Mouse (Mus musculus) hindbrain, embryonic 13.5 days (tissue): ENCODE data around the gene Parp9. TPM values are rescaled to one million over a fixed set of nuclear protein-coding genes. Genes with fewer than 3 reads are reported as not detected.
A peak's percentile ranks its signal among the peaks of the same experiment; 100 is the strongest.
"Not testable (repeated sequence)": the region's sequence is repeated elsewhere in the genome, so short reads cannot be mapped to it uniquely, and the experiment has no call there.

Source experiments
- ATAC-seq: fragments of 200-750 bp; cut with Nextera tagmentation; 2 replicates; pipeline ENCODE4 v1.8.0; 2017; ENCODE audit warnings: moderate TSS enrichment; ENCODE audit not compliant: low FRiP score
- H3K27ac ChIP-seq: fragments of 300-500 bp; sonication (generic); 2 replicates; pipeline ENCODE4 v1.5.1; 2015; ENCODE audit warnings: inconsistent platforms, mild to moderate bottlenecking, moderate library complexity
- H3K27me3 ChIP-seq: fragments of 300-500 bp; sonication (generic); 2 replicates; pipeline ENCODE4 v1.6.1; 2015; ENCODE audit warnings: mild to moderate bottlenecking, inconsistent platforms
- H3K36me3 ChIP-seq: fragments of 300-500 bp; sonication (generic); 2 replicates; pipeline ENCODE4 v1.6.1; 2015; ENCODE audit warnings: mild to moderate bottlenecking, inconsistent platforms
- H3K4me1 ChIP-seq: fragments of 300-500 bp; sonication (generic); replicated peaks from 2 replicates; pipeline ENCODE4 v1.6.1; 2015; ENCODE audit warnings: inconsistent platforms
- H3K4me2 ChIP-seq: fragments of 300-500 bp; sonication (generic); 2 replicates; pipeline ENCODE4 v1.6.1; 2015; ENCODE audit warnings: inconsistent platforms, mild to moderate bottlenecking, moderate library complexity
- H3K4me3 ChIP-seq: fragments of 300-500 bp; sonication (generic); 2 replicates; pipeline ENCODE4 v1.5.1; 2015; ENCODE audit warnings: mild to moderate bottlenecking, inconsistent platforms
- H3K9ac ChIP-seq: fragments of 300-500 bp; sonication (generic); 2 replicates; pipeline ENCODE4 v1.6.1; 2015; ENCODE audit warnings: mild to moderate bottlenecking, inconsistent platforms
- H3K9me3 ChIP-seq: fragments of 300-500 bp; sonication (generic); 2 replicates; pipeline ENCODE4 v1.6.1; 2016; ENCODE audit warnings: inconsistent platforms
- WGBS: fragments of 180-500 bp; shearing (Covaris S2); methylation state at CpG from one replicate; pipeline ENCODE4 v1.1.7; 2015; 5-methylcytosine and 5-hydroxymethylcytosine counted together
- polyA plus RNA-seq: library from polyadenylated mRNA; unstranded; fragments of >200 nt; fragmentation: Nextera tagmentation; extraction: Ambion mirVana; gene quantifications from 2 replicates; pipeline ENCODE4 v1.2.1, GENCODE M21; 2015

Parp9 gene
- polyA plus RNA-seq: 1.8 and 1.9 TPM in 2 replicates

DNA sequence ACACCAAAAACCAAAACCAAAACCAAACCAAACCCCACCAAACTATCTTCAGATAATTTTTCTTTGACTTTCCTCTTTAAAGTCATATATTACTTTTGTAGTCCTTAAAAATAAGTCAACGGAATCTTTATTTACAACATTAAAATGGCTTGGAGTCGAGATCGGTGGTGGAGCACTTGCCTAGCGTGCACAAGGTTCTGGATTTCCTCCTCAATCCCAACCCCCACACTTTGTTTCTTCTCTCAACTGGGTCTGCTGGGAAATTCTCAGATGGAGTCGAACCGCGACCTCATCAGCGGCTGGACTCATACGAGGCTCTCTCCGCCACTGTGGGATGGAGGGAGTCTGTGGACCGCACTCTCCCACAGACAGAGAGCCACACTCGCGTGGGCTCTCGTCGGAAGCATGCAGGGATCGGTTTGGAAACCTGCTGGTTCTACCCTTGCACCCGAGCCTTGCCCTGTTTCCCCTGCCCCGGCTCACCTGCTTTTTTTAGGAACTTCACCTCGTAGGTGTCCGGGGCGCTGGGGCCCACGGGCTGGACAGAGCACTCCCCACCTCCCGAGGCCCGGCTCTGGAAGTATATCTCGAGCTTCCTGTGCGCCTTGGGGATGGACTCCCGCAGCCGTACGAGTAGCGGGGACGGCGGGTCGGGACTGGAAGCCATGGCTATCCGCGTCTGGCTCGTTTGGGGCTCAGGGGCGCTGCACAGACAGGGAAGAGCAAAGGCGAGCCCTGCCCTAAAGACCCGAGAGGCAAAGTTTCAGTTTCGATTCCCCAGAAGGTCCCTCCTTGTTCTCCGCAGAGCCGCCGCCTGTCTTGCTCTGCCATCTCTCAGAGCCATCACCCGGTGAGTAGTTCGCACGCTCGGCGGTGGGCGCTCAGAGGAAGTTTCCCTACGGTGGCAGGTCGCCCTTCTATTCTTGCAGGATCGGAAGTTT, at the start of gene Parp9, which contains the start of gene Dtx3l:
Gene Parp9 (plus strand): TSS at position 260 of the 941 bp plus-strand sequence.
Gene Dtx3l (minus strand): TSS at position 941 of the 941 bp plus-strand sequence.
- Histone ChIP-seq H3K9me3 (no peaks in the 10 kb centered on the region), H3K9ac (peak within 1 kb of the TSS; percentile 73), H3K36me3 (no peaks in the 10 kb centered on the region), H3K27ac (no peak within 1 kb of the TSS), H3K27me3 (peaks cover 31% of the 10 kb centered on the region), H3K4me3 (peak within 1 kb of the TSS; percentile 52), H3K4me2 (peak within 1 kb of the TSS; percentile 87), H3K4me1 (peaks cover 14% of the 10 kb centered on the region)
- ATAC-seq: peak; percentile 65
- WGBS: 2% methylated on average over 52 of the region's 52 CpGs

DNA sequence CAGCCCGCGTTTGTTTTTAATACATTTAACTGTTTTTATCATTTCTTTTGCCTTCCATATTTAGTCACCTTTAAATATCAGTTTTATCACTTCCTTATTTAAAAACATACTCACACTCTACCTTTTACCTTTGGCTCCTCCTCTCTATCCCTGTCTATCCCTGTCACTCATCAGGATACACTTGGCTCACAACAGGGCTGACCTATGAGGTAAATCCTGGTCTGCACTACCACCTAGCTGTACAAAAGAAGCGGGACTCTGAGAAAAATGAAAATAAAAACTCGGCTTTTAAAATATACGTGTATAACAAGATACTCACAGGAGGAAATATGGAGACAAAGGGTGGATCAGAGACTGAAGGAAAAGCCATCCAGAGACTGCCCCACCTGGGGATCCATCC, 49.4 kb upstream of the Parp9 start:
- H3K4me2 ChIP-seq: no peak overlapping the region
- 91% methylated on average over 5 of the region's 5 CpGs for WGBS
- no peaks in the 10 kb centered on the region for H3K9me3 ChIP-seq
- no peak overlapping the region for H3K27ac ChIP-seq
- no peaks in the 10 kb centered on the region for H3K36me3 ChIP-seq
- no peaks in the 10 kb centered on the region for H3K4me1 ChIP-seq
- ATAC-seq: no peak
- H3K4me3 ChIP-seq: no peak overlapping the region
- H3K27me3 ChIP-seq: no peaks in the 10 kb centered on the region
- H3K9ac ChIP-seq: no peak overlapping the region

DNA sequence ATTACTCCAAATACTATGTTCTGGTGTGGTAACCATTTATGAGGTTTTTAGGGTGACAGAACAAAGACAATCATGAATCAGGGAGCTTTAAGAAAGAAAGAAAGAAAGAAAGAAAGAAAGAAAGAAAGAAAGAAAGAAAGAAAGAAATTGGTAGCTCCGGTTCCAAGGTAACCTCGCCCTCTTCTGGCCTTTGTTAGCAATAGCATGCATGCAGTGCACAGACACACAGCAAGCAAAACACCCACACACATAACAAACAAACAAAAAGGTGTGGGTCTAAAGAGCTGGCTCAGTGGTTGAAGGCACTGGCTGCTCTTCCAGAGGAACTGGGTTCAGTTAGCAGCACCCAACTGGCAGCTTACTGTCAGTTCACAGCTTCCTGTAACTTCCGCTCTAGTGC, 47.6 kb upstream of the Parp9 start:
- 74% methylated on average over 3 of the region's 3 CpGs for WGBS
- Histone ChIP-seq H3K36me3 (no peaks in the 10 kb centered on the region), H3K4me2 (no peak overlapping the region), H3K4me3 (no peak overlapping the region), H3K27me3 (no peaks in the 10 kb centered on the region), H3K27ac (no peak overlapping the region), H3K4me1 (no peaks in the 10 kb centered on the region), H3K9me3 (no peaks in the 10 kb centered on the region), H3K9ac (no peak overlapping the region)
- no peak for ATAC-seq

DNA sequence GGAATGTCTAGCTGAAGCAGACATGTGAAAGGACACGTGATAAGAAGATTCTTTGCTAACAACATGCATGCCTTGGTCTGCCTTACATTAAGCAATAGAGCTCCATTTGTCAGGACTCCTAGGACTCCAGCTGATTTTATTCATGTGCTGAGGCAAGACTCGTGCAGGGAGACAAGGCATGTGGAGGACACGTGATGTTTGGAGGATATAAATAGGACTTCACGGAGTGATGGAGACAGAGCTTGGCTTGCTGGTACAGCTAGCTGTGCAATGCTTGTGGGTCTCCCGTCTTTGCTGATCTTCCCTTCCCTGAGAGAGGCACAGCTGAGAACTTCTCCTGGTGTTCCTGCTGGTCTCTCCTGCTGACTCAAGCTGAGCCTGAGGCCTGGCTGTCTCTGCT, 46.7 kb upstream of the Parp9 start:
- H3K36me3 ChIP-seq, H3K9ac ChIP-seq, H3K4me1 ChIP-seq, H3K27me3 ChIP-seq, H3K9me3 ChIP-seq, H3K27ac ChIP-seq, H3K4me3 ChIP-seq, ATAC-seq, H3K4me2 ChIP-seq: not testable (repeated sequence)
- 81% methylated on average over 5 of the region's 5 CpGs for WGBS

DNA sequence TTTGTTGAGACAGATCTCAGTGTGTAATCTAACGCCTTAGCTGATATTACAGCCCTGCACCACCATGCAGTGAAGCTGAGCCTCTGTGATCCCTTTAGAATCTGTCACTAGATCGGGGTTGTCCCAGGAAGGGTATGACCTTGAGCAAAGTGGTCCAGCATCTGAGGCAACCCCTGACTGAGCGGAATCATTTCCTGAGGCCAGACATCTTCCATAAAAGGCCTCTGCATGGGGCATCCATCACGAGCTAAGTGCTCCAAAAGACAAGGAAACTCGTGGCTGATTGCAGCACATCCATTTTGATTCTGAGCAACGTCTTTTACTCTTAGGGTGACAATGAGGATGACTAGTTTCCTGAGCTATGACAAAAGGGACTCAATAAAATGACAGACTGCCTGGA, 43.3 kb upstream of the Parp9 start:
- ATAC-seq: no peak

DNA sequence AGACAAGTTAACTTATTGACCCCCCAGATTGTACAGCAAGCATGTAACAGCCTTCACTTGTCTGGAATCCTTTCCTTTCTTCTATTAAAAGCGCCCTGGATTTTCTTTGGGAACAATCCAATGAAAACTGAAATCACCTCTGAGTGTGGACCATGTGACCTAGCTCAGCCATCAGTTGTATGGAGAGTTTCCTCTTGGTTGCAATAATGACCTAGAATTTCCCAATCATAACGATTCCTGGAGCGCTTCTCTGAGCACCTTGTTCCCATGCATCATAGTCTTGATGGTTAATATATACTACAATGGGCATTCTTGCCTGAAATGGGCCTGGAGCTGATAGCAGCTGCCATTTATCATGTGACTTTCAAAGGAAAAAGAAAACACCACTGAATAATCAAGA, 37.7 kb upstream of the Parp9 start:
- 93% methylated on average over 3 of the region's 3 CpGs for WGBS
- H3K4me3 ChIP-seq: no peak overlapping the region
- H3K27ac ChIP-seq: no peak overlapping the region
- H3K4me2 ChIP-seq: no peak overlapping the region
- H3K36me3 ChIP-seq: no peaks in the 10 kb centered on the region
- H3K9me3 ChIP-seq: peaks cover 3% of the 10 kb centered on the region; the same call in 1 of the 2 replicates
- H3K9ac ChIP-seq: no peak overlapping the region
- H3K4me1 ChIP-seq: no peaks in the 10 kb centered on the region
- no peak for ATAC-seq
- H3K27me3 ChIP-seq: no peaks in the 10 kb centered on the region

More for the DNA sequence above, 43.3 kb upstream of the Parp9 start:
- Histone ChIP-seq H3K27me3 (no peaks in the 10 kb centered on the region), H3K4me2 (no peak overlapping the region), H3K9ac (no peak overlapping the region), H3K27ac (no peak overlapping the region), H3K4me3 (no peak overlapping the region), H3K4me1 (no peaks in the 10 kb centered on the region), H3K36me3 (no peaks in the 10 kb centered on the region), H3K9me3 (peaks cover 3% of the 10 kb centered on the region; the same call in 1 of the 2 replicates)
- 56% methylated on average over 6 of the region's 6 CpGs for WGBS

DNA sequence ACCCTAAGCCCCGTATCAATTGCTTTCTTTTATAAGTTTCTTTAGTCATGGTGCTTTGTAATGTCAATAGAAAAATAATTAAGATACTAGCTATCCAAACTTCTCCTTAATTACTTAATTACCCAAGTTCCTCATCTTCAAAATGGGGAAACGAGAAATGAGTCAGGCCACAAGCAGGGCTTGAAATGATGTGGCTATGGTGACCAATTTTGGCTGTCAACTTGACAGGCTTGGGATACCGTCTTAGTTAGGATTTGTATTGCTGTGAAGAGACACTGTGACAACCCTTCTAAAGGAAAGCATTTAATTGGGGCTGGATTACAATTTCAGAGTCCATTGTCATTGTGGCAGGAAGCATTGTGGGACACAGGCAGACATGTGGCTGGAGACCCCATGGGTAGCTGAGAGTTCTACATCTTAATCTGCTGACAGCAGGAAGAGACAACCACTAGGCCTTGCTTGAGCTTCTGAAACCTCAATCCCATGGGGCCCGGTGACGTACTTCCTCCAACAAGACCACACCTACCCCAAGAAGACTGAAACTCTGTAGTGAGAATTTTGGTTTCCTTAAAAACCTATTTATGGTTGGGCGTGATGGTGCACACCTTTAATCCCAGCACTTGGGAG, 35.1 kb upstream of the Parp9 start:
- Histone ChIP-seq H3K27me3 (no peaks in the 10 kb centered on the region), H3K9ac (no peak overlapping the region), H3K4me3 (no peak overlapping the region), H3K36me3 (no peaks in the 10 kb centered on the region), H3K9me3 (no peaks in the 10 kb centered on the region), H3K4me1 (no peaks in the 10 kb centered on the region), H3K4me2 (no peak overlapping the region), H3K27ac (no peak overlapping the region)
- no peak for ATAC-seq
- WGBS: 89% methylated on average over 6 of the region's 6 CpGs

DNA sequence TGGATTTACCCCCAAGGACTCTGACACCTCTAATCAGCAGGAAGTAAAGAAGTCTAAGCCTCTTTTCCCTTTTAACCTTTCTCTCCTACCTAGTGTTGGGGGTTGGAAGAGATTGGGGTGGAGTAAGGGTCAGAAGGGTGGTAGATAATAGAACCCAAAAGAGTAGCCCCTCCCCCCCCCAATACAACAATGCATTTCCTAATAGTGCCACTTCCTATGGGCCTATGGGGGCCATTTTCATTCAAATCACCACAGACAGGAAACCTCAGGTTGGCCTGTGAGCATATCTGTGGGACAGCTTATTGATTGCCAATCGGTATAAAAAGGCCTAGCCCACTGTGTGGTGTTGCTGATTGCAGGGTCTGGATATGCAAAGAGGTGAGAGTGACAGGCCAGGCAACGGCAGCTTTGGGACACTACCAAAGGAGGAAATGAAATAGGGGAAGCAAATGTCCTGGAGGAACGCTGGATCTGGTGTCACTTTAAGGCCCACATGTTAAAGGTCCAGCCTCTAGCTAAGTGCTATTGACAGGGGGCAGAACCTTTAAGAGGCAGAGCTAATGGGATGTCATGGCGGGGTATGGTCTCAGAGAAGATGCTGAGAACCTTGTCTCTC, 34.0 kb upstream of the Parp9 start:
- Histone ChIP-seq H3K4me2 (no peak overlapping the region), H3K9me3 (peaks cover 4% of the 10 kb centered on the region; the same call in 1 of the 2 replicates), H3K36me3 (no peaks in the 10 kb centered on the region), H3K27ac (no peak overlapping the region), H3K27me3 (no peaks in the 10 kb centered on the region), H3K4me1 (no peaks in the 10 kb centered on the region), H3K9ac (no peak overlapping the region), H3K4me3 (no peak overlapping the region)
- no peak for ATAC-seq
- 80% methylated on average over 4 of the region's 4 CpGs for WGBS

DNA sequence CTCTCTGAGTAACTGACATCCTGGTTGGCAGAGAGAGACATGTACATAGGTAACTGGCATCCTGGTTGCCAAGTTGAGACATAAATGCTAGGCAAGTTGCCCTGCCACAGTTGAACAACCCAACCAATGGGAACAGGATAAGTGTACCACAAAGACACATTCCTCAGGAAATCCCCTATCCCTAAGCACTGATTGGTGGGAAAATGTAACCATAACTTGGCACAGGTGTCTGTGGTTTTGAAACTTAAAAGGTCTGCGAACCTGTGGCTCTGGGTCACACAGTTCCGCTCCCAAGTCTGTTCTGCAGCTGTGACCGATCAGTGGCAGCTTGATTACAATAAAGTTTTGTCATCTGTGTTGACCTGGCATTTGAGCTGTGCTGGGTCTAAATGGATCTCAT, 32.9 kb upstream of the Parp9 start:
- Histone ChIP-seq H3K9me3 (peaks cover 4% of the 10 kb centered on the region; the same call in 1 of the 2 replicates), H3K27ac (no peak overlapping the region), H3K27me3 (no peaks in the 10 kb centered on the region), H3K4me1 (no peaks in the 10 kb centered on the region), H3K36me3 (no peaks in the 10 kb centered on the region), H3K4me3 (no peak overlapping the region), H3K9ac (no peak overlapping the region), H3K4me2 (no peak overlapping the region)
- 92% methylated on average over 3 of the region's 3 CpGs for WGBS
- no peak for ATAC-seq

DNA sequence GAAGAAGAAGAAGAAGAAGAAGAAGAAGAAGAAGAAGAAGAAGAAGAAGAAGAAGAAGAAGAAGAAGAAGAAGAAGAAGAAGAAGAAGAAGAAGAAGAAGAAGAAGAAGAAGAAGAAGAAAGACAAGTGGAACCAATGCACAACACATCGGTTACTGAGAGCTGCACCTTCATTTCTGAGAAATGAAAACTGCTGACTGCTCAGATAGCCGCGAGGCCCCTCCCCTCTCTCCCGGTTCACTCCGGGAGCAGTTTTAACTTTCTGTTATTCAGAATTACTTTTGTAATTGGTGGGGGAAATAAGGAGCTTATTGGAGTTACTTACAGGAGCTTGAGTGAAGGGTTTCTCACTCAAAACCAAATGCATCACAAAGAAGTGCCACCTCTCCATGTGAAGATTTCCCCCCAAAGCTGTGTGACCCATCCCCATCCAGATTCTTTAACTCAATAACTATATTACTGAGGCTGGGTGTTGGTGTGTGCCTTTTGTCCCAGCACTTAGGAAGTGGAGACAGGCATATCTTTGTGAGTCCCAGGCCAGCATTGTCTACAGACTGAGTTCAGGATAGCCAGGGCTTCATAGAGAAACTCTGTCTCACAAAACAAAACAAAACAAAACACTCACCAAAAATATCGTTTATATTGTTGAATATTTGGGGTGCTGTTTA, 32.3 kb upstream of the Parp9 start:
- WGBS: 91% methylated on average over 6 of the region's 6 CpGs
- H3K9ac ChIP-seq: no peak overlapping the region
- peaks cover 4% of the 10 kb centered on the region; the same call in 1 of the 2 replicates for H3K9me3 ChIP-seq
- no peaks in the 10 kb centered on the region for H3K27me3 ChIP-seq
- no peak overlapping the region for H3K4me3 ChIP-seq
- H3K4me2 ChIP-seq: no peak overlapping the region
- H3K36me3 ChIP-seq: no peaks in the 10 kb centered on the region
- H3K27ac ChIP-seq: no peak overlapping the region
- no peak for ATAC-seq
- H3K4me1 ChIP-seq: no peaks in the 10 kb centered on the region

DNA sequence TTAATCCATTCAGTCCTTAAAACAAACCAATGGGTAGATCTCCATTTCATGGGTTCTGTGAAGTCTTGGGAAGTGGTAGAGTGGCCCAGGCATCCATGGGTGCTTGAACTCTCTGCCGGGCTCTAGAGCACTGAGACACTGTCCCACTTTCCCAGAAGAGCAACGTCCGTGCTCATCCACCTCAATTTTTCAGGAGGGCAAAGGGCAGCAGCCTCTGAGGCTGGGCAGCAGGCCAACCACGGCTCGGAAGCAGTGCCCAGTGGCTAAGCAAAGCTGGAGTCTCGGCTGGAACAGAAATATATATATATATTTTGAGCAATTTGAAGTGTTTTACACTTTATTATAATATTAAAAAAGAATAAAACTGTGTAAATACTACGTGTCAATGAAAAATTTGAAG, 31.4 kb upstream of the Parp9 start:
- H3K4me3 ChIP-seq: no peak overlapping the region
- H3K9ac ChIP-seq: no peak overlapping the region
- ATAC-seq: no peak
- H3K4me2 ChIP-seq: no peak overlapping the region
- no peak overlapping the region for H3K27ac ChIP-seq
- H3K36me3 ChIP-seq: no peaks in the 10 kb centered on the region
- peaks cover 4% of the 10 kb centered on the region; the same call in 1 of the 2 replicates for H3K9me3 ChIP-seq
- 78% methylated on average over 7 of the region's 7 CpGs for WGBS
- no peaks in the 10 kb centered on the region for H3K27me3 ChIP-seq
- no peaks in the 10 kb centered on the region for H3K4me1 ChIP-seq
